Mouse (Mus musculus): Measurements from ENCODE around the gene Ott. TPM values are rescaled to one million over a fixed set of nuclear protein-coding genes. Genes with fewer than 3 reads are reported as not detected.
"Not testable (repeated sequence)": the region's sequence is repeated elsewhere in the genome, so short reads cannot be mapped to it uniquely, and the experiment has no call there.

The Ott gene
- polyA plus RNA-seq (2011; ENCODE audit: insufficient read depth, insufficient read length, low replicate concordance, missing spikeins): not detected in 2 replicates

DNA sequence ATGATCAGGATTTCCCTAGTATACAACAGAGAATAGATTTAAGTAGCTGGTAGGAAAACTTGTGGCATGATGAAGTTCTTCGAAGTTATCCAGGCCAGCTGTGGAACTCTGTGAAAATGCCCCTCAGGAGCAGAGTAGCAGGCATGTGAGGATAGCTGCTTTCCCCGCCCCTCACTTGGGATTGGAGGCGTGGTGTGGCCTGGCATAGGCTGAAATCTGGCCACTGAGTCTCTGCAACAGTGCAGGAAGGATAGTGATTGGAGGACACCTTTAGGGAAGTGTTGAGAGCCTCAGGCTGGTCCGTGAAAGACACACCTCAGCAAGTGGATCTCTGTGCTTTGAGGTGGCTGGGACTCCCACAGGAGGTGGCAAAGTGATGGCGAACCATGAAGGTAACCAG is at the start of gene Ott:
Gene Ott, plus strand, starts transcription at position 301 of the 400 bp plus-strand sequence.
- not testable (repeated sequence) for H3K27ac ChIP-seq (ENCODE audit: control insufficient read depth, insufficient read depth, low read depth, low read length, poor library complexity); H3K4me1 ChIP-seq (ENCODE audit: control insufficient read depth, insufficient read depth, low read length); H3K4me3 ChIP-seq (replicated peaks; ENCODE audit: control insufficient read depth, low read depth, low read length)
- no CpG with 5 or more reads among the region's 5 CpGs for WGBS

Other genes with a start within 250 kb of the Ott start
- not detected in 2 replicates for gene Luzp4, start 216.6 kb upstream of the Ott start, polyA plus RNA-seq (2011; ENCODE audit: insufficient read depth, insufficient read length, low replicate concordance, missing spikeins)
- not detected in 2 replicates for gene Gm15093, start 198.1 kb downstream of the Ott start, polyA plus RNA-seq (2011; ENCODE audit: insufficient read depth, insufficient read length, low replicate concordance, missing spikeins)